Mouse (Mus musculus): Measurements from ENCODE around the gene Oprl1. TPM values are rescaled to one million over a fixed set of nuclear protein-coding genes. Genes with fewer than 3 reads are reported as not detected.

The Oprl1 gene
- polyA plus RNA-seq, 1 experiment from 2014 or later: 0.43 TPM

DNA sequence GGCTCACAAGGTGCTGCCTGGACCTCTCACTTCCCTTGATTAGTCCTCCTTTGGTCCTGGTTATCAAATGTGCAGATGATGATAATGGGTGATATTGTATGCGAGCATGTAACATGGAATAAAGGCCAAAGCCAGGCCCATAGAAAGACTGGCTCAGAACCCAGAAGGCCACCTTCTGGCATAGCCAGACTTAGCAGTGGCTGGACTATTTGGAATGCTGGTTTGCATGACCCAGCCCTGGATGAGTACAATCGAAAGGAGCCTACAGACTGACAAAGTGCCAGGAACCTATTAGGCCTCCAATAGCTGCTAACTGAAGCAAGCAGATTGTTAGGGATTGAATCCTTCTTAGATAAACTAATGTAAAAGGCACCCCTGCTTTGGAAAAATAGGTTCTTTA is 54.6 kb downstream of the Oprl1 start:
- H3K9me3 ChIP-seq (ENCODE audit: control insufficient read depth, low read length): no peaks in the 10 kb centered on the region
- H3K9ac ChIP-seq (ENCODE audit: low read length): no peak overlapping the region
- no peak overlapping the region for H3K4me2 ChIP-seq (ENCODE audit: low read depth, low read length)
- ATAC-seq (ENCODE audit: low read depth): no peak
- 73% methylated on average over 2 of the region's 2 CpGs for WGBS
- H3K27ac ChIP-seq (ENCODE audit: low read length): no peak overlapping the region
- no peaks in the 10 kb centered on the region for H3K27me3 ChIP-seq (ENCODE audit: control insufficient read depth, insufficient read depth, low read depth, low read length)
- no peaks in the 10 kb centered on the region for H3K36me3 ChIP-seq (ENCODE audit: control insufficient read depth, insufficient read depth, low read length)
- no peaks in the 10 kb centered on the region for H3K4me1 ChIP-seq (replicated peaks; ENCODE audit: control insufficient read depth, insufficient read depth, low read length)
- no peak overlapping the region for H3K4me3 ChIP-seq (ENCODE audit: low read length)

Other genes starting within 250 kb of the Oprl1 start
- 0.14 and 0.35 TPM in 2 replicates for gene Abhd16b, start 221.8 kb upstream of the Oprl1 start, polyA plus RNA-seq (2015; fragmentation: Nextera tagmentation; extraction: Ambion mirVana)
- gene Tpd52l2, start 217.9 kb upstream of the Oprl1 start, polyA plus RNA-seq (2015; fragmentation: Nextera tagmentation; extraction: Ambion mirVana): 167 and 169 TPM in 2 replicates
- gene Dnajc5, start 194.5 kb upstream of the Oprl1 start, polyA plus RNA-seq (2015; fragmentation: Nextera tagmentation; extraction: Ambion mirVana): 82.0 and 82.1 TPM in 2 replicates
- 49.1 and 54.6 TPM in 2 replicates for gene Uckl1, start 130.1 kb upstream of the Oprl1 start, polyA plus RNA-seq (2015; fragmentation: Nextera tagmentation; extraction: Ambion mirVana)
- 59.1 and 59.3 TPM in 2 replicates for gene Prpf6, start 123.1 kb upstream of the Oprl1 start, polyA plus RNA-seq (2015; fragmentation: Nextera tagmentation; extraction: Ambion mirVana)
- gene Zfp512b, start 122.2 kb upstream of the Oprl1 start, polyA plus RNA-seq (2015; fragmentation: Nextera tagmentation; extraction: Ambion mirVana): 34.9 and 37.2 TPM in 2 replicates
- 30.1 and 31.0 TPM in 2 replicates for gene Samd10, start 115.8 kb upstream of the Oprl1 start, polyA plus RNA-seq (2015; fragmentation: Nextera tagmentation; extraction: Ambion mirVana)
- 0.21 and 0.49 TPM in 2 replicates for gene Gm29797, start 58.0 kb upstream of the Oprl1 start, polyA plus RNA-seq (2015; fragmentation: Nextera tagmentation; extraction: Ambion mirVana)
- 84.1 and 84.8 TPM in 2 replicates for gene Sox18, start 43.4 kb upstream of the Oprl1 start, polyA plus RNA-seq (2015; fragmentation: Nextera tagmentation; extraction: Ambion mirVana)
- 19.3 and 19.7 TPM in 2 replicates for gene Tcea2, start 34.7 kb upstream of the Oprl1 start, polyA plus RNA-seq (2015; fragmentation: Nextera tagmentation; extraction: Ambion mirVana)
- gene Rgs19, start 21.0 kb upstream of the Oprl1 start, polyA plus RNA-seq (2015; fragmentation: Nextera tagmentation; extraction: Ambion mirVana): 59.8 and 63.4 TPM in 2 replicates
- not detected in 2 replicates for gene Lkaaear1, start 16.6 kb upstream of the Oprl1 start, polyA plus RNA-seq (2015; fragmentation: Nextera tagmentation; extraction: Ambion mirVana)
- 0.06 and 0.10 TPM in 2 replicates for gene Myt1, start 48.3 kb downstream of the Oprl1 start, polyA plus RNA-seq (2015; fragmentation: Nextera tagmentation; extraction: Ambion mirVana)
- 39.7 and 41.2 TPM in 2 replicates for gene Pcmtd2, start 122.8 kb downstream of the Oprl1 start, polyA plus RNA-seq (2015; fragmentation: Nextera tagmentation; extraction: Ambion mirVana)
- 63.4 and 68.5 TPM in 2 replicates for gene Polr3k, start 149.3 kb downstream of the Oprl1 start, polyA plus RNA-seq (2015; fragmentation: Nextera tagmentation; extraction: Ambion mirVana)